In the genomic region with DNA sequence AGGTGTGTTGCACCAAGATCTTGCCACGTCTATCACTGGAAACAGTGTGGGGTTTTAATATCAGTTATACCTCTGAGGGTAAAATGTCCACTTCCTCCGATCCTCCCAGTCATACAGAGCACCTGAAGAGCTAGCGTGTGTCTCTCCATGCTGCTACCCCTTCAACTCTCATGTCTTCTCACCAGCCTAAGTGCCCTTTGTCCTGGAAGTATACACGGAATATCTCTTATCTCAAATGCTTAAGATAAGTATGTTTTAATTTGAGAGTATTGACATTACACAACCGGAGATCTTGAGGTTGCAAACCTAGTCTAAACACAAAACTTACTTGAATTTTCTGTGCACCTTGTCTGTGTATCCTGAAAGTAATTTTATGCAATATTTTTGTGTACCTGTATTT, we compare ENCODE assay signal across 9 mouse cellular contexts.
"Had no signal": no experiment of that assay in that cellular context is flagged by ENCODE, and none has a peak within 500 bp of the region (broad histone marks: within the 10 kb centered on the region; RNA-seq: fewer than 3 reads in every experiment).

No protein-coding gene starts in this region.

- ATAC-seq: midbrain, embryonic 16.5 days had no signal

- H3K4me2 ChIP-seq: lung, embryonic 14.5 days; midbrain, embryonic 12.5 days; neural tube, embryonic 13.5 days; neural tube, embryonic 15.5 days; stomach, embryonic 15.5 days had no signal

- H3K4me3 ChIP-seq: midbrain, embryonic 10.5 days; midbrain, embryonic 12.5 days; myocyte; neural tube, embryonic 13.5 days; neural tube, embryonic 15.5 days; stomach, embryonic 15.5 days had no signal

- H3K36me3 ChIP-seq: midbrain, embryonic 10.5 days; midbrain, embryonic 12.5 days; neural tube, embryonic 13.5 days; neural tube, embryonic 15.5 days; stomach, embryonic 15.5 days had no signal

- H3K27me3 ChIP-seq: neural tube, embryonic 13.5 days; neural tube, embryonic 15.5 days; stomach, embryonic 15.5 days had no signal

- H3K27ac ChIP-seq: midbrain, embryonic 10.5 days; midbrain, embryonic 12.5 days; neural tube, embryonic 13.5 days; neural tube, embryonic 15.5 days; stomach, embryonic 15.5 days; stomach, postnatal 0 days had no signal

- H3K9ac ChIP-seq: lung, embryonic 14.5 days; midbrain, embryonic 12.5 days; neural tube, embryonic 13.5 days; neural tube, embryonic 15.5 days; stomach, embryonic 15.5 days had no signal

- H3K9me3 ChIP-seq: midbrain, embryonic 10.5 days; midbrain, embryonic 12.5 days; neural tube, embryonic 13.5 days; neural tube, embryonic 15.5 days; stomach, embryonic 15.5 days had no signal
